Mouse (Mus musculus): ENCODE measurements at regions not wholly inside any gene's neighbourhood (a gene's known extent, or its start where the extent isn't known, plus 50 kb on each side); places are given as distances from the start of the nearest gene placed in this dataset.
A peak's percentile ranks its signal among the peaks of the same experiment; 100 is the strongest.

DNA sequence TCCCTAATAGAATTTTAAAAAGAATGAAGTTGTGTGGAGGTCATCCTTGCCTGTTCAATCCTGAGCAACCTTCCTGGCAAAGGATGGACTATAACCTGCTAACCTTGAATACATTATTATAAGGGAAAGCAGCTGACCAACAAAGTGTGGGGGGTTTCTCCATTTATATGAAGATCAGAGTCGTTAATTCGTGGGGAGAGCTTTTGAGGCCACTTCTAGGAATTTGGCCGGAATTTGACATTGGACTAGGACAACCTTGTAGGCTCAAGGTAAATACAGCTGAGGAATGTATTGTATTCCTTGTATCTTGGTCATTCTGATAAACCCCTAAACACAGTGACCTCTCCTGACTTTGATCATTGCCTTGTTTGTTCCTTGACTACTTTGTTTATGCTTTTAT is 56.9 kb downstream of the Klf4 start:
- DNase-seq (ENCODE audit: low read depth, low spot score): no peak

GRCm38 (mm10) chr4:55474044-55474788 is 58.0 kb downstream of the Klf4 start:
- DNase-seq (ENCODE audit: low read depth, low spot score): no peak

- no peak for DNase-seq (ENCODE audit: low read depth, low spot score)
Observed at GRCm38 (mm10) chr4:55472649-55473048, 59.6 kb downstream of the Klf4 start.

GRCm38 (mm10) chr4:55470779-55471663 is 61.2 kb downstream of the Klf4 start:
- DNase-seq (ENCODE audit: low read depth, low spot score): no peak

DNA sequence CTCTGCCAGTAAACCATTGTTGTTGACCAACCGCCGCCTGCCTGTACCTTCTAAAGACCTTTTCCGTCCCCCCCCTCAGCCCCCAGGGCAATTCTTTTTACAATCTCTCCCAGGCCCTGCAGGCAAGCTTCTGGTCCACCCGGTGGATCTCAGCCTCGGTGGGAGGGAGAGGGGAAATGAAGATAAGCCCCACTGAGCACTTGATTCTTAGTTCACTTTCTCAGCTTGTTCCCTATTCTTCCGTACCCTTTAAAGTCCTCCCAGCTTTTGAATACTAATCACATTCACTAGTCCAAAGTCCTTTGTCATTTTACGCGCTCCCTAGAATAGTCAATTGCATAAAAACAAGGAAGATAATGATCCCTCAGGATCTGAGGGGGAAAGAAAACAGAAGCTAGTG is 68.1 kb downstream of the Klf4 start:
- no peak for DNase-seq (ENCODE audit: low read depth, low spot score)

- no peak for DNase-seq (ENCODE audit: low read depth, low spot score)
Observed at GRCm38 (mm10) chr4:55461927-55462326, 70.3 kb downstream of the Klf4 start.

- no peak for DNase-seq (ENCODE audit: low read depth, low spot score)
Observed at GRCm38 (mm10) chr4:55453902-55454301, 78.4 kb downstream of the Klf4 start.

DNA sequence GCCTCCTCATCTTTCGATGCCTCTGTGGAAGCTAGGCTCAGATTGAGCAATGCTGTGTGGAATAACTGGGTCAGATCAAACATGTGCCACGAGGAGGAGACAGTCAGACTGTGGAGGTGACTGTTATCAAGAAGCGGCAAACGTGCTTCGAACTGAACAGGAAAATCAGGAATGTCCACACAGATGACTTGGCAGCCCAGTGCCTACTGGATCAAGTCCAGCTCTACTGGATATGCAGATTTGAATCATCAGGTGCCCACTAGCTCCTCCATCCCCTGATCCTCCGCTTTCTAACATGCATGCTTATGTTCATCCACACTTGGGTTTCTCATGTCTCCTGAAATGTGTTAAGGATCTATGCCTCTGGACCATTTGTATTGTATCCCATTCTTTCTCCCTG is 79.7 kb downstream of the Klf4 start:
- no peak for DNase-seq (ENCODE audit: low read depth, low spot score)

GRCm38 (mm10) chr4:55451711-55452110 is 80.6 kb downstream of the Klf4 start:
- DNase-seq (ENCODE audit: low read depth, low spot score): no peak

GRCm38 (mm10) chr4:55451026-55451425 is 81.2 kb downstream of the Klf4 start:
- peak; percentile 62 for DNase-seq (ENCODE audit: low read depth, low spot score)

DNA sequence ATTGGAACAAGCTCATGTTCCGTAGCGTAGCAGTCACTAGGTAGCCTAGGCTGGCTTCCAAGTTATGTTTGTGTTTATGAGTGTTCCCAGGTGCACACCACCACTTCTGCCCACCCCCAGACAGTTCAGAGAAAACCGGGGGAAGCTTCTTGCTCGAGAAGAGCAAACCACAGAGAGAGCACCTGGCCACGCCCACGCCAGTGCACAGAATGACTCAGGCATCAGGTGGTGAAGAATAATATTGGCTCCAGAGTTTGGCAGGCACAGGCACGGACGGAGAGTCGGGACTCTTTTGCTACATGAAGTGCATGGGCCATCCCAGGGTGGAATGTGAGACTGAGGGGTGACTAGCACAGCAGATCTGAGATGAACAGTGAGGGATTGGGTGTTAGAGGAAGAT is 88.8 kb downstream of the Klf4 start:
- peak; percentile 74 for DNase-seq (ENCODE audit: low read depth, low spot score)

- no peak for DNase-seq (ENCODE audit: low read depth, low spot score)
Observed at GRCm38 (mm10) chr4:55442098-55442497, 90.2 kb downstream of the Klf4 start.

Data from A20 (cell line).